7 mouse cellular contexts compared by ENCODE assay signal in the genomic region with DNA sequence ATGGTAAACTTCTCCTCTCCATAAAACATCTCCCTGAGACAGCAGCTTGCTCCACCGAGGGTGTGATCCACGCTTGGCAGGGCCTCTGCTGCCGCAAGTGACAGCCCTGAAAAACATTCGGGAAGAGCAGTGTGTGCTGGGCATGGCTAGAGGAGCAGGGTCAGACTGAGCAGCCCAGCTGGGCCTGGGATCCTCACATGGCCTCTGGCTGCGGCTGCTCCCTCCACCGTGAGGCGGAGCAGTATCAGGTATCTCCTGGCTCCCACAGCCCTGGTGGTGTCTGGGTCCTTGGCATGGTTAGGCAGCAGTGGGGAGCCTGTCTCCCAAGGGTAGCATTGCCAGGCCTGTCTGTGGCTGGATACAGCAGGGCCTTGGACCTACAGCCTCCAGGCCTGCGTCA. TPM values are rescaled to one million over a fixed set of nuclear protein-coding genes. Genes with fewer than 3 reads are reported as not detected.
DNase-seq lines count a peak whose midpoint lies in the region; ATAC-seq and TF ChIP-seq lines count a peak whose summit lies in the region.

No protein-coding gene starts in this region.

- TF ChIP-seq EP300 in lung, postnatal 0 days (IDR thresholded peaks at IDR 0.05), result no peak

- WGBS in lung, postnatal 0 days, result 38% methylated on average over 8 of the region's 8 CpGs
- WGBS in forebrain, embryonic 11.5 days, result 45% methylated on average over 8 of the region's 8 CpGs
- WGBS in midbrain, embryonic 11.5 days, result 50% methylated on average over 8 of the region's 8 CpGs

- no peaks in the 10 kb centered on the region for H3K36me3 ChIP-seq in lung, postnatal 0 days (ENCODE audit: insufficient read depth, low read length)
- H3K36me3 ChIP-seq in forebrain, embryonic 11.5 days (ENCODE audit: control insufficient read depth, insufficient read depth, low read length), result no peaks in the 10 kb centered on the region
- H3K36me3 ChIP-seq in midbrain, embryonic 11.5 days (ENCODE audit: control insufficient read depth, insufficient read depth, low read length), result 0 out of 2 replicates have a peak, but pooled peaks cover 2% of the 10 kb centered on the region

- no peak overlapping the region for H3K4me2 ChIP-seq in lung, postnatal 0 days (replicated peaks; ENCODE audit: low read depth, low read length)
- H3K4me2 ChIP-seq in forebrain, embryonic 11.5 days (ENCODE audit: low read depth, low read length, severe bottlenecking), result no peak overlapping the region
- H3K4me2 ChIP-seq in midbrain, embryonic 11.5 days, result no peak overlapping the region

- peak; percentile 10; the same call in 1 of the 2 replicates for TF ChIP-seq CTCF in lung, postnatal 0 days (IDR thresholded peaks at IDR 0.05)

- H3K4me3 ChIP-seq in lung, postnatal 0 days (ENCODE audit: low read depth, low read length), result no peak overlapping the region
- no peak overlapping the region for H3K4me3 ChIP-seq in forebrain, embryonic 11.5 days (ENCODE audit: low read depth, low read length)
- H3K4me3 ChIP-seq in midbrain, embryonic 11.5 days (ENCODE audit: low read depth, low read length), result no peak overlapping the region

- H3K9me3 ChIP-seq in lung, postnatal 0 days (ENCODE audit: low read length), result no peaks in the 10 kb centered on the region
- no peaks in the 10 kb centered on the region for H3K9me3 ChIP-seq in forebrain, embryonic 11.5 days (ENCODE audit: control insufficient read depth, low read length)
- no peaks in the 10 kb centered on the region for H3K9me3 ChIP-seq in midbrain, embryonic 11.5 days (ENCODE audit: control insufficient read depth, low read length)

- H3K4me1 ChIP-seq in lung, postnatal 0 days (ENCODE audit: insufficient read depth, low read depth, low read length), result peaks cover 36% of the 10 kb centered on the region; the same call in 1 of the 2 replicates
- peaks cover 22% of the 10 kb centered on the region for H3K4me1 ChIP-seq in forebrain, embryonic 11.5 days (replicated peaks; ENCODE audit: control insufficient read depth, insufficient read depth, low read length)
- H3K4me1 ChIP-seq in midbrain, embryonic 11.5 days (ENCODE audit: control insufficient read depth, insufficient read depth, low read length), result peaks cover 68% of the 10 kb centered on the region

- H3K27me3 ChIP-seq in lung, postnatal 0 days (replicated peaks; ENCODE audit: insufficient read depth, low read length), result no peaks in the 10 kb centered on the region
- no peaks in the 10 kb centered on the region for H3K27me3 ChIP-seq in forebrain, embryonic 11.5 days (ENCODE audit: control insufficient read depth, insufficient read depth, low read length)
- no peaks in the 10 kb centered on the region for H3K27me3 ChIP-seq in midbrain, embryonic 11.5 days (ENCODE audit: control insufficient read depth, insufficient read depth, low read length)

- H3K9ac ChIP-seq in lung, postnatal 0 days (replicated peaks; ENCODE audit: low read depth), result no peak overlapping the region
- H3K9ac ChIP-seq in forebrain, embryonic 11.5 days (ENCODE audit: low read length), result no peak overlapping the region
- no peak overlapping the region for H3K9ac ChIP-seq in midbrain, embryonic 11.5 days (ENCODE audit: low read length)

- DNase-seq in lung, postnatal 0 days (ENCODE audit: low spot score), result no peak
- DNase-seq in lung, postnatal 14 days, result no peak
- no peak for DNase-seq in forebrain, embryonic 11.5 days (ENCODE audit: low spot score)
- peak; percentile 66 to 75 for DNase-seq in heart, postnatal 10 days
- no peak for DNase-seq in midbrain, embryonic 11.5 days (ENCODE audit: low spot score, missing footprints)
- DNase-seq in layer of hippocampus, postnatal 10 days (ENCODE audit: low spot score in 2 of 2), result no peak
- no peak for DNase-seq in spleen, postnatal 14 days (ENCODE audit: low spot score in 2 of 2)

- 0 out of 2 replicates have a peak overlapping the region, but pooled peaks have one; percentile 7 for H3K27ac ChIP-seq in lung, postnatal 0 days (ENCODE audit: low read length)
- peak overlapping the region; percentile 33 for H3K27ac ChIP-seq in forebrain, embryonic 11.5 days (ENCODE audit: low read depth, low read length)
- H3K27ac ChIP-seq in midbrain, embryonic 11.5 days (ENCODE audit: low read depth, low read length), result peak overlapping the region; percentile 1; the same call in 1 of the 2 replicates

- no peak for ATAC-seq in lung, postnatal 0 days
- ATAC-seq in forebrain, embryonic 11.5 days (replicated peaks; ENCODE audit: low FRiP score), result peak; percentile 31
- no peak for ATAC-seq in midbrain, embryonic 11.5 days (ENCODE audit: low FRiP score)

- intact Hi-C loops in heart, postnatal 10 days (cut with DNase I), result no loop called here

RNA-seq across cellular contexts. Expression of a gene that starts 38.6 kb away (rescaled TPM):
- polyA plus RNA-seq in lung, postnatal 0 days (2015; fragmentation: Nextera tagmentation; extraction: Ambion mirVana), result 18.0 and 20.2 TPM in 2 replicates
- polyA plus RNA-seq in forebrain, embryonic 11.5 days (2014; fragmentation: Nextera tagmentation; extraction: Ambion mirVana), result 70.1 and 71.2 TPM in 2 replicates
- 10 to 100 TPM; 70.9 to 72.0 TPM for total RNA-seq in heart, postnatal 10 days (2021)
- polyA plus RNA-seq in midbrain, embryonic 11.5 days (2014; fragmentation: Nextera tagmentation; extraction: Ambion mirVana), result 47.7 and 51.5 TPM in 2 replicates
- total RNA-seq in layer of hippocampus, postnatal 10 days (2021), result 100 to 1,000 TPM; 115 to 128 TPM

Comparison
In these comparisons a context has a peak if more than half of its experiments do, and no peak if none do; other contexts are left out.
1. DNase-seq: peak in heart, postnatal 10 days (2 of 2); none in lung, postnatal 0 days (single experiment), lung, postnatal 14 days (single experiment), forebrain, embryonic 11.5 days (single experiment), midbrain, embryonic 11.5 days (single experiment), layer of hippocampus, postnatal 10 days (0 of 2) and spleen, postnatal 14 days (0 of 2).
2. Peak in every context shown above with its lines, with median percentiles within 50 percentile points of each other: H3K27ac ChIP-seq.